Mouse (Mus musculus) testis, adult 2 months (tissue): Measurements from ENCODE around the gene Kirrel3.

Source experiments
- CTCF ChIP-seq: fragments of 200-500 bp; IDR thresholded peaks from 2 replicates; pipeline ENCODE4 v1.5.1; 2012; ENCODE audit warnings: low read depth, mild to moderate bottlenecking, inconsistent platforms, low read length, moderate library complexity; ENCODE audit not compliant: control insufficient read depth, insufficient read depth, insufficient replicate concordance
- POLR2A ChIP-seq: fragments of 200-500 bp; IDR thresholded peaks from 2 replicates; pipeline ENCODE4 v1.6.1; 2012; ENCODE audit warnings: low read depth, mild to moderate bottlenecking, inconsistent platforms, low read length, moderate library complexity; ENCODE audit not compliant: control insufficient read depth

DNA sequence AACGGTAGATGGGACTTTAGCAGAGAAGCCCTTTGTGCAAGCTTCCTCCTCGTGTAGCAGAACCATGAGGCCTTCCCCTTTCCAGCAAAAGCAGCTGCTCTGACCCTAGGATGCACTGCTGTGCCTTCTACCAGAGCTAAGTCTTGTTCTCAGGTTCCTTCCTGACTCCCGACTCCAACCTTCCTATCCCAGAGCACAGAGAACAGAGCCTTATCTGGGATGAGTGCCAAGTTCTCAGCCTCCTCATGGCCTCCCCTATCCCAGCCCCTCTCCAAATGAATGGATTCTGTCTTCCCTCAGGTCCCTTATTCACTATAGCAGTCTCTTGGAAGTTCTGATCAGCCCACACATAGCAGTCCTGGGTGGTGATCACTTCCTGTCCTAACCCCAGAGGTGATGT, 391.5 kb downstream of the Kirrel3 start:
- TF ChIP-seq CTCF (no peak), POLR2A (no peak)
